Mouse (Mus musculus): Measurements from ENCODE around the gene Vps25.

DNA sequence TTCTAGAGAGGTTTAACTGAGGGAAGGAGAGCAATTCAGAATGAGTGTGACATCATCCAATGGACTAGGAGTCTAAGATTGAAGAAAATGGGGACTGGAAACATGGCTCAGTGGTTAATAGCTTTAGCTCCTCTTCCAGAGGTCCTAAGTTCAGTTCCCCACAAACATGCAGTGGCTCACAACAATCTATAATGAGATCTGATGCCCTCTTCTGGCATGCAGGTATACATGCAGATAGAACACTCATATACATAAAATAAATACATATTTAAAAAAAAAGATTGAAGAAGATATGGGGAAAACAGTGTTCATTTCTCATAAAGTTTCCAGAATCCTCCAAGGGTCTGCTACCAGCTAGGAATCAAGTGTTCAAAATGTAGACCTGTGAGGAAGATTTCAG lies 18.1 kb upstream of the Vps25 start:
- peak; percentile 51 for TF ChIP-seq SMC3 (IDR thresholded peaks at IDR 0.05; ENCODE audit: low read depth, low read length)
- peak in 1 of 3 experiments; percentile 36; a peak in 2 of 6 replicates for TF ChIP-seq CTCF (IDR thresholded peaks at IDR 0.05 in 2 of 3, conservative IDR thresholded peaks at IDR 0.05 in 1 of 3; ENCODE audit: control insufficient read depth in 1 of 3, insufficient read depth in 1 of 3, low read depth in 2 of 3, low read length in 3 of 3, poor library complexity in 1 of 3, severe bottlenecking in 1 of 3)
- TF ChIP-seq CHD1 (IDR thresholded peaks at IDR 0.05; ENCODE audit: low read depth, low read length), result no peak
- TF ChIP-seq EP300 (IDR thresholded peaks at IDR 0.05; ENCODE audit: low read depth in 1 of 2, low read length in 2 of 2), result no peak

Measured in MEL (cell line).